Mouse (Mus musculus): Measurements from ENCODE around the gene Actr3.

Actr3 gene

GRCm38 (mm10) chr1:125435369-125436135 is at the start of gene Actr3:
Actr3 (minus strand) TSS chr1:125435727.
- peak; percentile 99 for DNase-seq

- DNase-seq = peak in 1 of 2 experiments; percentile 1
These were observed 47.1 kb upstream of the Actr3 start for GRCm38 (mm10) chr1:125482459-125483287.

- no peak for DNase-seq
These were observed 46.3 kb upstream of the Actr3 start for GRCm38 (mm10) chr1:125481842-125482241.

GRCm38 (mm10) chr1:125478588-125478987 is 43.1 kb upstream of the Actr3 start:
- DNase-seq = no peak

GRCm38 (mm10) chr1:125475961-125476682 is 40.6 kb upstream of the Actr3 start:
- no peak for DNase-seq

- no peak for DNase-seq
These were observed 38.3 kb upstream of the Actr3 start for GRCm38 (mm10) chr1:125473866-125474265.

- no peak for DNase-seq
These were observed 37.7 kb upstream of the Actr3 start for GRCm38 (mm10) chr1:125473126-125473666.

- no peak for DNase-seq
These were observed 35.5 kb upstream of the Actr3 start for GRCm38 (mm10) chr1:125470805-125471648.

GRCm38 (mm10) chr1:125467936-125468335 is 32.4 kb upstream of the Actr3 start:
- DNase-seq = no peak

GRCm38 (mm10) chr1:125466621-125467257 is 31.2 kb upstream of the Actr3 start:
- DNase-seq = no peak

- no peak for DNase-seq
These were observed 28.5 kb upstream of the Actr3 start for GRCm38 (mm10) chr1:125464011-125464410.

- DNase-seq = no peak
These were observed 27.8 kb upstream of the Actr3 start for GRCm38 (mm10) chr1:125463349-125463748.

GRCm38 (mm10) chr1:125462917-125463316 is 27.4 kb upstream of the Actr3 start:
- no peak for DNase-seq

- peak; percentile 5 to 15 for DNase-seq
These were observed 23.0 kb upstream of the Actr3 start for GRCm38 (mm10) chr1:125458531-125458930.

- no peak for DNase-seq
These were observed 19.6 kb upstream of the Actr3 start for GRCm38 (mm10) chr1:125455128-125455527.

- DNase-seq = no peak
These were observed 14.9 kb upstream of the Actr3 start for GRCm38 (mm10) chr1:125450282-125451000.

GRCm38 (mm10) chr1:125447926-125448325 is 12.4 kb upstream of the Actr3 start:
- DNase-seq = no peak

GRCm38 (mm10) chr1:125441679-125442078 is 6.2 kb upstream of the Actr3 start:
- DNase-seq = no peak

GRCm38 (mm10) chr1:125441251-125441650 is 5.7 kb upstream of the Actr3 start:
- DNase-seq = no peak

GRCm38 (mm10) chr1:125439556-125439955 is 4.0 kb upstream of the Actr3 start:
- no peak for DNase-seq

GRCm38 (mm10) chr1:125438826-125439225 is 3.3 kb upstream of the Actr3 start:
- DNase-seq = no peak
